Mouse (Mus musculus) heart, adult 2 months (tissue): ENCODE results near the gene Fam198b.
A peak's percentile ranks its signal among the peaks of the same experiment; 100 is the strongest.

Experiments
- CTCF ChIP-seq: fragments of 200-600 bp; IDR thresholded peaks from 2 replicates; pipeline ENCODE4 v1.8.1; 2022; ENCODE audit warnings: antibody characterized with exemption, mild to moderate bottlenecking, moderate library complexity
- POLR2A ChIP-seq: fragments of 200-500 bp; IDR thresholded peaks from 2 replicates; pipeline ENCODE4 v1.6.1; 2011; ENCODE audit warnings: mild to moderate bottlenecking, low read depth, low read length, control low read depth; ENCODE audit not compliant: insufficient read depth

DNA sequence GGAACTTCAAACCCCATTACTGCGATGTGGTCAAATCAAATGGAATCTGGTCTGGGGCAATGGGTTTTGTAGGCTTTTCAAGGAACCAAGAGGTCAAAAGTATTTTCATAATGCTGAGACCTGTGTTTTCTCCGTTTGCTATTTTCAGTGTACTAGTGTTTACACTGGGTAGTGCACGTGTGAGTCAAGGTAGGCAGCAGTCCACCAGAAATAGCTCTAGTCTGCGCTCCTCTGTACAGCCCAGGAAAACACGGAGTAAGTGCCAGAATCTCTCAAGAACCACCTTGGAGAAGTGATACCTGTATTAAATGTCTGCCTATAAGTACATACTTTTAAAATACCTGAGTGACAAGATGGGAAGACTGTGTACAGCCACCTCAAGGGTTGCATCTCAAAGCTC lies 44.1 kb downstream of the Fam198b start:
- peak; percentile 43 for TF ChIP-seq CTCF
- no peak for TF ChIP-seq POLR2A
